Mouse (Mus musculus) heart, postnatal 36 days (tissue): ENCODE measurements around the gene Mcrs1. TPM values are rescaled to one million over a fixed set of nuclear protein-coding genes. Genes with fewer than 3 reads are reported as not detected.
A peak's percentile ranks its signal among the peaks of the same experiment; 100 is the strongest.

Experiments used
- DNase-seq, 2 experiments: peaks; one replicate each; pipeline ENCODE4 v3.0.0; 2021 to 2022
- intact Hi-C: fragments of 180-260 bp; cut with DNase I; formaldehyde crosslinking; loops from one replicate; pipeline ENCODE4 v1.15.1; 2025
- total RNA-seq, 2 experiments: library from RNA; stranded (reverse); gene quantifications; 2 replicates each; pipeline ENCODE4 v1.2.3; 2021

The Mcrs1 gene
- total RNA-seq, 2 experiments from 2014 or later, result 46.6 to 49.5 TPM

DNA sequence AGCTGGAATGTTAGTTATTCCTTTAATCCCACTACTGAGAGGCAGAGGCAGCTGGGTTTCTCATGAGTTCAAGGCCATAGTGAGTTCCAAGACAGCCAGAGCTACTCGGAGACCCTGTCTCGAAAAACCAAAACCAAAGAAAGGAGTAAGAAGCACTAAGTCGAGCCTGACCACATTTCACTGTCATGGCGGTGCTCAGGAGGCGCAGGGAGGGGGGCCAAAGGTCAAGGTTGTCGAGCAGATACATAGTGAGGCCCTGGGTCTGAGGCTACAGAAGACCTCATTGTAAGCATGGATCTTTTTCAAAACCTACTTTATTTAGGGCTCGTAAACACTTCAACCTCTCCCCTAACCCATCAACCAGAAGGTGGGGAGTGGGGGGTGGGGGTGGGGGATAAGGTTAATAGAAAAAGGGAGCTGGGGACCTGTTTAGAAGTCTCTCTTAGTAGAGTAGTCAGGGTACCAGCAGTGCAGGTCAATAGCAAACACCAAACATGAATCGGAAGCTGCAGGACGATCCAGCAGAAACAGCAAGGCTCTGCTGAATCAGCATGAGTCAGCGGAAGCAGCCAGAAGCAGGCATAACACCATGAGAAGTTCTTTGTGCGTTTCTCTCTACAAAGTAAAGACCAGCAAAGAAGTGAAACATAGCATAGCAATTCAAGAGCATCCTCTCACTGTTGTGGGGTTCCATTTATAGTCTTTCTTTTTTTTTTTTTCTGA, 35.9 kb downstream of the Mcrs1 start:
- intact Hi-C loops, result loop anchor here (1.0 kb wide), 1 partner anchor 49 kb away; no protein-coding TSS in a partner anchor
- no peak for DNase-seq

DNA sequence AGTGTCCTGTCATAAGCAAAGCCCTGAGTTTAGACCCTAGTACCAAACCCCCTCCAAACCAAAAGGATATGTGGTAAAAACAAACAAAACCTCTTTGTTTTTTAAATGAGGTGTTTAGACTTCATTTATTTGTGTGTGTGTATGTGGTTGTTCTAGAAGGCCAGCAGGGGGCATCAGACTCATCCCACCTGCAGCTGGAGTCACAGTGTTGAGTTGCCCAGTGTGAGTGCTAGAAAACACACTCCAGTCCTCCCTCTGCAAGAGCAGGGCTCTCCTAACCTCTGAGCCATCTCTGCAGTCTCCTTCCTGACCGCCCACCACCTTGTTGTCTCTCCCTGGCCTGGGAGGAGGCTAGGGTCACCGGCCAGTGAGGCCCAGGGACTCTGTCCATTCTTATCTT, 36.8 kb downstream of the Mcrs1 start:
- DNase-seq, result no peak
- intact Hi-C loops, result loop anchor here (1.0 kb wide), 1 partner anchor 50 kb away; no protein-coding TSS in a partner anchor

DNA sequence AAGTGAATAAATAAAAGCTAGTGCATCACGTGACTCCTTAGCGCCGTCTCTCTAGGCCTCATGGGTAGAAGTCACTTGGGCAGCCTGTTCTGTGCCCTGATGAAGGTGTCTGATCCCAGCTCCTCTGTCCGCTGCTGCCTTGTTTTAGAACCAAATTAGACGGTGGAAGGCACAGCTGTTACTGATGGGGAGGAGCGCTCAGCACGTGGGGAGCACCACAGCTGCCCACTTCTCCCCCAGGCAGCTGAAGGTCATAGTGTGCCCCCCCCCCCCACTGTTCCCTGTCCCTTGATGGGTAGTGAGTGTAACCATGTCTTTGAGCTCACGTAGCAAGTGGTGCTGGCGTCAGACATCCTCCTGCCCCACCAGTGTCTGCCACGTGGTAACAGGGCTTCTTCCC, 38.6 kb downstream of the Mcrs1 start:
- intact Hi-C loops, result no loop called here
- no peak for DNase-seq

DNA sequence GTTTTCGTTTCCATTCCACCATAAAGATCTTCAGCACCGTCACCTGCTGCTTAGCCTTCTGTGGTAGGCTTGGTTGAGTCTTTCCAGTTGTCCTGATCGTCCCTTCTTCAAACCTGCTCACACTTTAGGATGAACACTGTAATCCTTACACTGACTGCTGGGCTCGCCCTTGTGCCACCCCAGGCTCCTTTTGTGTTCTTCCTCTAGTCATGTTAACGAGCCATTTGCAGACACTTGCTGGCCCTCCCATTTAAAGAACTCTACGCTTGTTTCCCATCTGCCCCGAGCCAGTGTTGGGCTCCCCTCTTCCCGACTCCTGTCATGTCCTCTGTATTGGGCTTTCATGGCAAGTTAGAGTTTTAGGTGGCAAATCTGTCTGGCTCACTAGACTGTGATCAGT, 45.8 kb downstream of the Mcrs1 start:
- intact Hi-C loops, result no loop called here

DNA sequence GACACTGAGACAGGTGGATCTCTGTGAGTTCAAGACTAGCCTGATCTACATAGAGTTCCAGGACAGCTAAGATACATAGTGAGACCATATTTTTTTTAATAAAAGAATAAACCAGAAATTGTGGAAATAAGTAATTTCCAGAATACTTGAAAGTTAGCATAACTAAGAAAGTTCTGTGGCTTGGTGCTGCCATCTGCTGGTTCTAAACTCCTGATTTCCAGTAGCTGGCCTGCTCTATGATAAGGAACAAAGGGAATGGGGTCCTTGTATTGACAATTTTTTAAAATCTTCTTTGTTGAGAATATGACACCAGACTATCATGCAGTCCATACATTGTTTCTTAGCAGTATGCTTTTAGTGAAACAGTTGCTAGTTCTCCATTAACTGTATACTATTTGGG, 53.0 kb downstream of the Mcrs1 start:
- DNase-seq, result peak in 1 of 2 experiments; percentile 34
- intact Hi-C loops, result loop anchor here (1.0 to 2.0 kb wide), 2 partner anchors 115 to 150 kb away; no protein-coding TSS in a partner anchor

More for the DNA sequence above, 45.8 kb downstream of the Mcrs1 start:
- DNase-seq, result no peak

DNA sequence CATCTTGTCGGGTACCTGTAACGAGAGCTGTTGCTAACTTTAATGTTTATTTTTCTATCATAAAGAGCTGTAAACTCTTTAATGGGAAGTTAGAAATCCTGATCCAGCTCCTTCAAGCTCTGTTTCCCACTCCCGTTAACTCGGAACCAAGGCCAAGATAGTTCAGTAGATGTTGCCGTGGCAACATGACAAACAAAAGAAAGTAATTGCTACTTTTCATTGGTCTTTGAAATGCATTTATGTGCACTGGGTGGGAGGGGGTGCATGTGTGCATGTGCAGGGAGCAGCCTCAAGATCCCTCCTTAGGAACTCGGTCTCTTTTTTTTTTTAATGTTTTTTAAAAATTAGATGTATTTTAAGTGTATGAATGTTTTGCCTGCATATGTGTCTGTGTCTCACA, 56.7 kb downstream of the Mcrs1 start:
- intact Hi-C loops, result no loop called here
- DNase-seq, result no peak

DNA sequence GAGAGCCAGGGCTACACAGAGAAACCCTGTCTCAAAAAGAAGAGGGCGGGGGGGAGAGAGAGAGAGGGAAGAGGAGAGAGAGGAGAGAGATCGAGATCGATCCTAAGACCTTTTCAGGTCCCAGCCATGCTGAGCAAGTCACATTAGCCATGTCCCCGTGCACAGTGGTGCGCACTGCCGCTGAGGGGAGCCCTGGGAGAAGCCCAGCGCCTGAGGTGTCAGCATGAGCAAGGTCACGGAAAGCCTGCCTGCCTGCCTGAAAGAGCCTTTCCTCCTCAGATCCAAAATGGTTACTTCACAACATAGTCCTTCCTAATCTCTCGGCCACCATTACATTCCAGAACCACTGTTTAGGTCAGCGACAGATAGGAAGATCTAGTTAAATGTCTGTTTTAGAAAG, 57.4 kb downstream of the Mcrs1 start:
- no peak for DNase-seq
- intact Hi-C loops, result loop anchor here (5.0 kb wide), 1 partner anchor 92 kb away; no protein-coding TSS in a partner anchor

Other genes with a start within 250 kb of the Mcrs1 start
- 10 to 100 TPM; 29.7 to 33.9 TPM for gene Tuba1c, start 222.1 kb downstream of the Mcrs1 start, total RNA-seq
- under 1 TPM; 0.14 to 0.94 TPM for gene Prph, start 196.8 kb downstream of the Mcrs1 start, total RNA-seq
- gene Troap, start 177.4 kb downstream of the Mcrs1 start, total RNA-seq, result under 1 TPM; 0.33 to 0.49 TPM
- not detected for gene C1ql4, start 164.1 kb downstream of the Mcrs1 start, total RNA-seq
- under 1 TPM; 0.22 to 0.36 TPM for gene Dnajc22, start 158.8 kb downstream of the Mcrs1 start, total RNA-seq
- gene Spats2, start 126.0 kb downstream of the Mcrs1 start, total RNA-seq, result 1 to 10 TPM; 6.6 to 7.9 TPM
- under 1 TPM; 0.08 to 0.19 TPM for gene Kcnh3, start 27.1 kb downstream of the Mcrs1 start, total RNA-seq
- gene Prpf40b, start 43.1 kb upstream of the Mcrs1 start, total RNA-seq, result 10 to 100 TPM; 20.4 to 24.3 TPM
- not detected for gene Fam186b, start 43.9 kb upstream of the Mcrs1 start, total RNA-seq
- 10 to 100 TPM; 19.0 to 22.3 TPM for gene Fmnl3, start 118.5 kb upstream of the Mcrs1 start, total RNA-seq
- gene Tmbim6, start 140.9 kb upstream of the Mcrs1 start, total RNA-seq, result 100 to 1,000 TPM; 233 to 243 TPM
- gene Nckap5l, start 205.8 kb upstream of the Mcrs1 start, total RNA-seq, result 1 to 10 TPM; 6.9 to 8.8 TPM
- 1 to 10 TPM; 3.2 to 3.4 TPM for gene Bcdin3d, start 222.8 kb upstream of the Mcrs1 start, total RNA-seq